Mouse (Mus musculus) liver, embryonic 11.5 days (tissue): ENCODE results near the gene Cdk5r2. TPM values are rescaled to one million over a fixed set of nuclear protein-coding genes. Genes with fewer than 3 reads are reported as not detected.

Experiments
- microRNA counts: library from miRNA; unstranded; fragments of <30 nt; microRNA quantifications from one replicate; lab custom pipeline; 2015
- microRNA-seq: library from miRNA; unstranded; fragments of <30 nt; microRNA quantifications from one replicate; pipeline ENCODE4, GENCODE M21; 2017; ENCODE audit warnings: borderline number of aligned reads
- polyA plus RNA-seq: library from polyadenylated mRNA; unstranded; fragments of >200 nt; fragmentation: Nextera tagmentation; extraction: Ambion mirVana; gene quantifications from 2 replicates; pipeline ENCODE4 v1.2.1, GENCODE M21; 2014

Cdk5r2 gene
- polyA plus RNA-seq, 1 experiment from 2014 or later, result 0.36 TPM

MicroRNAs encoded within 50 kb of the gene (microRNA counts, 519-probe panel; counts per million panel counts)
- not detected for microRNA mmu-miR-375 (lab: Ali Mortazavi, UCI)

Small RNAs within 50 kb of the gene (microRNA-seq; reads per million reads assigned to microRNA genes)
- gene Mir375, result 2,226 reads per million, percentile 82 among the genes with 10 or more reads in this experiment

Other genes with a start within 250 kb of the Cdk5r2 start
- 31.5 and 35.0 TPM in 2 replicates for gene Ttll4, start 193.2 kb upstream of the Cdk5r2 start, polyA plus RNA-seq
- 2.7 and 4.0 TPM in 2 replicates for gene Cyp27a1, start 141.4 kb upstream of the Cdk5r2 start, polyA plus RNA-seq
- not detected in 2 replicates for gene Prkag3, start 105.7 kb upstream of the Cdk5r2 start, polyA plus RNA-seq
- 1.5 and 2.4 TPM in 2 replicates for gene Wnt6, start 83.0 kb upstream of the Cdk5r2 start, polyA plus RNA-seq
- gene Wnt10a, start 63.4 kb upstream of the Cdk5r2 start, polyA plus RNA-seq, result 0.10 and 0.22 TPM in 2 replicates
- gene Fev, start 30.5 kb downstream of the Cdk5r2 start, polyA plus RNA-seq, result 0.23 and 0.31 TPM in 2 replicates
- gene Cryba2, start 38.2 kb downstream of the Cdk5r2 start, polyA plus RNA-seq, result not detected in 2 replicates
- not detected in 2 replicates for gene Cfap65, start 80.7 kb downstream of the Cdk5r2 start, polyA plus RNA-seq
- 2.2 and 2.7 TPM in 2 replicates for gene Ihh, start 96.7 kb downstream of the Cdk5r2 start, polyA plus RNA-seq